Mouse (Mus musculus) heart, postnatal 10 days (tissue): Measurements from ENCODE around the gene Foxp4. TPM values are rescaled to one million over a fixed set of nuclear protein-coding genes. Genes with fewer than 3 reads are reported as not detected.

Experiments used
- DNase-seq, 2 experiments: peaks; one replicate each; pipeline ENCODE4 v3.0.0; 2021
- intact Hi-C: fragments of 180-260 bp; cut with DNase I; formaldehyde crosslinking; loops from one replicate; pipeline ENCODE4 v1.15.1; 2025
- total RNA-seq, 2 experiments: library from RNA; stranded (reverse); gene quantifications; 2 replicates each; pipeline ENCODE4 v1.2.3; 2021

Foxp4 gene
- total RNA-seq = 10 to 100 TPM; 12.3 to 15.9 TPM

DNA sequence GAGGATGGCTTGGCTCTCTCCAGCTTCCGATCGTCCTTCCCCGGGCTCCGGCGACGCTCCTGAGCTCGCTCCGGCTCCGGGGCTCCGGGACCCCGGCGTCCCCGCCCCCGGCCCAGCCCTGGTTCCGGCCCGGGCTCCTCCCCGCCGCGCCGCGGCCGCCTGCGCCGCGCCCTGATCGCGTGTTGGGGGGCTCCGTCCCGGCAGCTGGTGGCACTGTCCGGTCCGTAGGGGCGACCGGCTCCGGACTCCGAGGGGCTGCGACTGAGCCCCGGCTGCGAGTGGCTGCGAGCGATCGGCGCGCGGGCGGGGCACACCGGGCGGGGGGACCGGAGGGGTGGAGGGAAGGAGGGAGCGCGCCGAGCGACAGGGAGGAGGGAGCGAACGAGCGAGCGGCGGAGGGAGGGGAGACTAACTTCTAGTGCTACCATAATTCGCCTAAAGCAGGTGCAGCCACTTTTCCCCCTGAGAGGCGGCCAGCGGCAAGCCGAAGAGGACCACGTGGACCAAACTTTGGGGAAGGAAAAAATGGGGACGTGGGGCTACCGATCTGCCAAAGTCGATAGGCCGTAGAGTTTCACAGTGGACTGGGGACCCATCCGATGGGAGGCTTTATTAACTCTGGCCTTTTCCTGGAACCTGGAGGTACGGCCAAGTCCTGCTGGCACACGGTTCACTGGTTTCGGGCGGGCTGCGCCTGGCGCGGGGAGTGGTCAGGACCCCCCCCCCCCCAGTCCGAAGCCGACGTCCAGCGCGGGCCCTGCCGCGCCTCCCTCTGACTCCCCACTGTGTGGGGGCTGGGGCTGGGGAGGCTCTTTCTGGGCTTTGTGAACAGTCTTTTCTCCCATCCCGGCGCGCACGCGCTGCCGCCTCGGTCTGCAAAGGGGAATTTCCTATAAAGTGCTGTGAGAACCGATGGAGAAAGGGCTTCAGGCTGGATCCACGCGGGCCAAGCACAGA is at the start of gene Foxp4:
Foxp4 (minus strand) TSS at position 263 of the 957 bp plus-strand sequence.
- DNase-seq = peak; percentile 89 to 91
- intact Hi-C loops = loop anchor here (2.0 to 5.0 kb wide), 4 partner anchors 46 to 132 kb away; no protein-coding TSS in a partner anchor

DNA sequence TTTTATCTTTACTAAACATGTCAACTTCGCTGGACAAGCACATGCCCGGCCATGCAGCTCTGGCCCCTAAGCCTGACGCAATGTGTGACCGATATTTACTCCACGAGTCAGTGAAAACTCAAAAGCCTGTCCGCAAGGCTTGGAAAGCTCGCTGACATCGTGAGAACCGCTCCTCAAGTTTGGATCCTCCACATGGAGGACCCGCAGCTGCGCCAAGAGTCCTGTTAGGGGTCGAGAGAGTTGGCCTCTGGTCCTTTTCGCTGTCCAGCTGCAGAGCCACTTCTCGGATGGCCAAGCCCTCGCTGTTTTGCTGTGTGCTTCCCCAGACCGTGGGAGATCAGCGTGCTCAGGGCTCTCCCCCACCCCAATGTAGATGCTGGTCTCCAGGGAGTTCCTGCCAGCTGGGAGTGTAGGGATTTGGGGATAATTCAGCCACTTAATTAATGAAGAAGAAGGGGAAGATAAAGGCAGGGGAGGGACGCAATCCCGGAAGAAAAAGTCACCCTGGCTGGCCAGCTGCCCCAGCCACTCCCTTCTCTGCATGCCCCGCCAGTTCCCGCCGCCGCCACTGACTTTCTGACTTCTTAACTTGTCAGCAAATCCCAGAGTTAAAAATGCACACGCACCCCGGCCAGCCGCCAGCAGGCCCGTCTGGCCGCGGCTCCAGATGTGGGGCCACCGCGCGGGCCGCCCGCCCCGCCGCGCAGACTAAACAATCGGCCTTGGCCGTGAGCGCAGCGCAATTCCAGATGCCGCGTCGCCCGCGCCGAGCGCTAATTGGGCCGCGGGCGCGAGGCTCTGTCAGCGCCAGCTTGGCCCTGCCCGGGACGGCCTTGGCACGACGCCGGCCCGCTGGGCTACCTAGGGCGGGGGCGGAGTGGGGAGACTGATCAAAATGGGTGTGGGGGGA is 49.4 kb upstream of the Foxp4 start:
- intact Hi-C loops = loop anchor here (2.0 kb wide), 1 partner anchor 27 kb away; no protein-coding TSS in a partner anchor
- DNase-seq = peak; percentile 85 to 87

DNA sequence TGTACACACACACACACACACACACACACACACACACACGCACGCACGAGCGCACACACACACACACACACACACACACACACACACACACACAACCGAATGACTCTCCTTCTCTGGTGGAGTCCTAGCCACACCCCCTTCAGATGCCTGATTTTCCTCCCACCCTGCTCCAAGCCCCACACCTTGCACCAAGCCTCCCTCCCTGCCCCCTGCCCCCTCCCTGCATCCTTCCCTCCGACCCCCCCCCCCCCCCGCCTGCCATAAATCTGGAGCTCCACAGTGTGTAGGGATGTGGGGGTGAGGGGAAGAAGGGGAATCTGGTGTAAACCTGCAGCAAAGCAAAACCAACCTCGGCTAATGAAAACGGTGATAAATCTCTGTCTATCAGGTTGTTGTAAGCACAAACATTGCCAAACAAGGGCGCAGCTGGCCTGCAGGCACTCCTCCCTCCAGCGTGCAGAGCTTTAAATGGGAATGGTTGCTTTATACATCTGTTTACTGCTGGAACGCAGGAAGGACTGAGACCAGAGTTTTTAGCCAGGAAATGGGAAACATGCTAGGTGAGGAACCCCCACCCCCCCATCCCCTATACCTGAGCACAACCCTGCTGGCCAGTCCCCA is 41.5 kb upstream of the Foxp4 start:
- intact Hi-C loops = no loop called here
- DNase-seq = no peak

DNA sequence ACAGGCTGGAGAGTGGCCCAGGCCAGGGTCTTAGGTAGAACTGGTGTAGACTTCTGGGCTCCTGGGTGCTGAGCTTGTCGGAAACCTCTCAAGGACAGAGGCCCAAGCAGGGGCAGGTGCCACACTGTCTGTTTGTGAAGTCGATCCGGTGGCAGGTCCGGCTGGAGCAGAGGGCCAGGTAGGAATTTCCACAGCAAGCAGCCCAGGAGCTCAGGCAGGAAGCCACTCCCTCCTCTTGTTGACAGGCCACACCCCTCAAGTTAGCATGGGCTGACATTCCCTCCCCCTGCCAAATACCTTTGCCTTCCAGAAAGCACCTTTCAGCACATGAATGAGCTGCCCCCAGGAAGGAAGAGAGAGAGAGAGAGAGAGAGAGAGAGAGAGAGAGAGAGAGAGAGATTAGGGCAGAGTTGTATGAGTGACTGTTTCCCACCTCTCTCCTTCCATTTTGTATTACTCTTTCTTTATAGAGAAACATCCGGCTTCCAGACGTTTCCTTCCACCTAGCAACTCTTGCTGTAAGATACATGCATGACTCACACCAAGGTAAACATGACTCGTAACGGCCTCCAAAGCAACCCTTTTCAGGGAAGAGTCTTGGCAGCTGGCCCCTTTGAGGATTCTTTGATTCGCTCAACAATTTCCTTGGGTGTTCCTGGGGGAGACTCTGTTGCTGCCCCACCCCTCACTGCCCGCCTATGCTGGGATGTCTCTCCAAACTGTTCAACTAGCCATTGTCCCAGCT is 33.8 kb upstream of the Foxp4 start:
- DNase-seq = no peak
- intact Hi-C loops = no loop called here

DNA sequence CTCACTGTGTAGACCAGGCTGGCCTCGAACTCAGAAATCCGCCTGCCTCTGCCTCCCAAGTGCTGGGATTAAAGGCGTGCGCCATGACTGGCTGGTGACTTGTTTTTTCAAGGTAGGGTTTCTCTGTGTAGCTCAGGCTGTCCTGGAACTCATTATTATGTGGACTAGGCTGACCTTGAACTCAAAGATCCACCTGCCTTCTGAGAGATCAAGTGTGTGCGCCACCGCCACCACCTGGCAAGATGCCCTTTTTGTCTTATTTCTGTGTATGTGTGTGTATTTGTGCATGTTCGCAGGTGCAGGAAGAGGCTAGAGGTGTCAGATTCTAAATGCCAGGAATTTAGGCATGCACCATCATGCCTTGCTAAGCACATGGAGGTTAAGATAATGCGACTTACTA is 32.0 kb upstream of the Foxp4 start:
- intact Hi-C loops = no loop called here
- DNase-seq = no peak

DNA sequence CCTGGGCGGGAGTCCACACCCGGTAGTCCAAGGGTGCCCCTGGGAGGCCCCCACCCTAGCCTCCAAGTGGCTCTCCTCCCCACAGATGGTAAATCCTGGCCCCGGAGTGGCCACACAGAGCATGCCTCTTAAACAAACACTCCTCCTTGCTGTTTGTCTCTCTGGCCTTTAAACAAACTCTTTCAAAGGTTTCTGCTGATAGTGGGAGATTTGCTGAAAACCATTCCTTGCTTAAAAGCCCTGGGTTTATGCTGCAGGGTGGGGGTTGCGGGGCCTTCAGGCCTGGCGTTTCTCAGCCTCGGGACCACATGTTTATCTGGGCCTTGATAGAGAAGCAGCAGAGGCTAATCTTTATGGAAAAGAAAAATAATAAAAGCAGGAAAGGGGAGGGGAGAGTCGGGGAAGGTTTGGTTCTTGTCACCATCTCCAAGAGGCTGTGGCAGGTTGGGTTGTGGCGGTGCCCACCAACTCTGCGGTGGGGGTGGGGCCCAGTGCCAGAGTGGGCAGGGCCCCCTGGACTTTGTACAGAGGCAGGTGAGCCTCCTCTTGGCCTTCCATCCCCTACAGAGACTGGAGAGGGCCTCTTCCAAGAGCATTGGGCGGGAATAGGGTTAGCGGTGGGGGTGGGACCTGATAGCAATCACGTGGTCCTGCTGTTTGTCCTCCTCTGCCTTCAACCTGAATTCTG is 30.8 kb upstream of the Foxp4 start:
- intact Hi-C loops = no loop called here
- no peak for DNase-seq

DNA sequence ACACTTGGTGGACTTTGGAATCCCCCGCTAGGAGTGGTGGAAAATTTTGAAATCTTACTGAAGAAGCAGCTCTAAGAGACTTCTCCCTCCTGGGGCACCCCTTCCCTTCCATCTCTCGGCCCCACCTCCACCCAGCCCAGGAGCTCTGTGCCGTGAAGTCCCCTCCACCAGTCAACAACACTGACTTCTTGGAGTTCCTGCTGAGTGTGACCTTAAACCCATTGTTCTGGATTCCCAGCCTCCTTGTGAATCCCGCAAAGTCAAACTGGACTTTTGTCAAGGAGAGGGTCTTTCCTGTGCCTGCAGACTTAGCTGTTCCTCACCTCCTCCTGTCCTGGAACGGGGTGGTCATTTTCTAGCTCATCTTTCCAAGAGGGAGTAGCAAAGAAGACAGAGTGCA is 28.8 kb upstream of the Foxp4 start:
- no peak for DNase-seq
- intact Hi-C loops = no loop called here

DNA sequence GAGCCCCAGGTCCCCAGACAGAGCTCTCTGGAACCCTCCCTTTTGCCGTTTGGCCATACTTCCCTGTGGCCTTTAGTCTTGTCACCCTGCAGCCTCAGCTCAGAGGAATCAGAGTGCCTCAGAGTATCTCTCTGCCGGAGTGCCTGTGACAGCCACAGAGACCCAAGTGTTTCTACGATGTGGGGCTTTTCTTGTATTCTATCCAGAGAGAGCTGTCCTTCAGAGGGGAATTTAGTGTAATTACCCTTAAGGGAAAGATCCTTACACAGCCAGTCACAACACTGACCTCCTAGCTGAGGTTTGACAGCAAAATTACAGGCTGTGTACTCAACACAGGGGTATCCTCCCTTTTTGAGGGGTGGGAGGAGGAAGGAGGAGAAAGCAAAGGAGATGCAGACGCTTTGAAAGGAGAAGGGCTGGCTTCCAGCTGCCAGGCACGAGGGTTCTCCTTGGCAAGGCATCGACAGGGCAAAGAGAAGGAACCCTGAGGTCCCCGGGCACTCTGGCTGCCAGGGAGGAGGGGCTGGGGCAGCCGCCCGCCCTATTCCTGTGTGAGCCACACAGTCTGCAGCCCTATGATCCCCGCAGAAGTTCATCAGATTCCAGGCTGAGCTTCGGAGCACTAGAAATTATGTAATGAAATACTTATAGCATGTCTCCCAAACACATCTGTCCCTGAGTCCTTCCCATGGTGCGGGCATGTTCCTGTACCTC is 28.1 kb upstream of the Foxp4 start:
- intact Hi-C loops = no loop called here
- no peak for DNase-seq

DNA sequence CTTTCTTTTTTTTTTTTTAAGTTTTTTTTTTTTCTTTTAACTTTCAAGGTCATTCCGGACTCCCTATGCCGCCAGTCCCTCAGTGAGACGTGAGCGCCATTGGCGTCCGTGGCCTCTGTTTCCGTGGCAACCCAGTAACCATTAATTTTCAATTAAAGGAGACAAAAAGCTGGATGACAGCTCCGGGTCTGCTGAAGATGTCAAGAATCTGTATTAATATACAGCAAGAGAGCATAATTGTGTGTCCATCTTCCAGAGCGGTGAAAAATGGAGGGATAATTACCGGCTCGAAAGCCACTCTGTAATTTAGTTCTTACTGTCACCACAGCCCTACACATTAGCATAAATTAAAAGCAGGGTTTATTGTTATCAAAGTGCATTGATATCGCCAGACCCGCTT is 27.0 kb upstream of the Foxp4 start:
- DNase-seq = no peak
- intact Hi-C loops = no loop called here

DNA sequence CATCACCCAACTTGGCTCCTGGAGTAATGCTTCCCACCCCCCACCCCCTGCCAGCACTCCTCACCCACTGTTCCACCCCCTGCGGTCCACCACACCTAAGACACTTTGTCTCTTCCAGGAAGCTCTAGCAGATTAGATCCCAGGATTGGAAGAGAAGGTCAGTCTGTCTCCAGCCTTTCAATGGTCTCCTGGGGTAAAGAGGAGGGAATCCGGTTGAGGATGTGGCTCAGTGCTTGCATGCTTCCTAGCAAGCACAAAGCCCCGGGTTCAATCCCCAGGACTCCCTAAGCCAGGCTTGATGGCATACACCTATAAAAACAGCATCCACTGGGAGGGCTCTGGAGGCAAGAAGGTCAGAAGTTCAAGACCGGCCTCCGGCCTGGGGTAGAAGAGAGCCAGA is 26.4 kb upstream of the Foxp4 start:
- intact Hi-C loops = no loop called here

DNA sequence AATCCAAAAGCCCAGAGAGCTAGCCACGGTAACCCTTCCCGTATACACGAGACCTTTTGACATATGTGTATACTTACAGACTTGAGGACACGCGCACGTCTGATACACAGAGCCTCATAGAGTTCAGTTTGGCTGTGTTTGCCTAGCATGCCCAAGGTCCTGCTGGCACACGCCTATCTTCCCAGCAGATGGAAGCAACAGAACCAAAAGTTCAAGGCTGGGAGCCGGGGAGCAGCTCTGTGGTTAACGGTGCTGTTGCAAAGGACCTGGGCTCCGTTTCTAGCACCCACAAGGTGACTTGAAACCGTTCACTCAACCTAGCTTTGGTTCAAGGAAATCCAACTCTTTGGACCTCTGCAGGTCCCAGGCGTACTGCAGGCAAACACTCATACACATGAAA is 25.0 kb upstream of the Foxp4 start:
- intact Hi-C loops = no loop called here
- no peak for DNase-seq

More for the DNA sequence above, 26.4 kb upstream of the Foxp4 start:
- DNase-seq = no peak

DNA sequence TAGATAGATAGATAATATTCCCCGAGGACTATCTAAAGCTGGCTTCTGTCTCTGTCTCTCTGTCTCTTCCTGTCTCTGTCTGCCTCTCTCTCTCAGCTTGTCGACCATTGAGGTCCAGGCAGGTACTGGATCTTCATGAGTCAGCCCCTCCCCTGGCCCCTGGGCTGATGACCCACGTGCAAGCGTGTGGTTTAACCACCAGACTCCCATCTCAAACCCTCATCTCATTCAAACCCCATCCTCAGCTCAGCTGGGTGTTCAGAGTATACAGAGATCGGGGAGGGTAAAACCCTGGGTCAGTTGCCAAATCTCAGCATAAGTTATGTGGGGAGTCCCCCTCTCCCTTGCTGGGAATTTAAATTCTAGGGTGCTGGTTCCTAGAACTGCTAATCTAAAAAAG is 24.3 kb upstream of the Foxp4 start:
- no peak for DNase-seq
- intact Hi-C loops = no loop called here

DNA sequence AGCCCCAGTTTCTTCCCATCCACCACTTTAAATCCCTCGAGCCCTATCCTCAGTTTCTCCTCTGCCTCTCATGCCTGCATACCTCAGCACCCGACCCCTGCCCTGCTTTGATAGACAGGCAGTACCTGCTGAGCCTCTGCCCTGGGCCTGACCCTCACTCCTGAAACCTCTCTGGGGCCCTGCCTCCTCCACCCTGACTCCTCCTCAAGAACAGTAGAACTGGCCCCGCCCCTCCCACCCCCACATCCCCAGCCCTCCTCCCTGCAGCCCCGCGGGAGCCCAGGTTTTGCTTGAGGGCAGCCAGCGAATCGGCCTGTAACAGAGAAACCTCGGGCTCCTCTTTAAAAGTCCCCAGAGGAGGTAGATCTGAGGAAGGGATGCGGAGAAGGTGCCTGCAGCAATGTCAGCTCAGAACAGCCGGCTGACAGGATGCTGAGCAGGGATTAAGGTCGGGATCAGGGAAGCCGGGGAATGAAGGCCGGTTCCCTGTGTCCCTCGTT is 22.5 kb upstream of the Foxp4 start:
- intact Hi-C loops = no loop called here

DNA sequence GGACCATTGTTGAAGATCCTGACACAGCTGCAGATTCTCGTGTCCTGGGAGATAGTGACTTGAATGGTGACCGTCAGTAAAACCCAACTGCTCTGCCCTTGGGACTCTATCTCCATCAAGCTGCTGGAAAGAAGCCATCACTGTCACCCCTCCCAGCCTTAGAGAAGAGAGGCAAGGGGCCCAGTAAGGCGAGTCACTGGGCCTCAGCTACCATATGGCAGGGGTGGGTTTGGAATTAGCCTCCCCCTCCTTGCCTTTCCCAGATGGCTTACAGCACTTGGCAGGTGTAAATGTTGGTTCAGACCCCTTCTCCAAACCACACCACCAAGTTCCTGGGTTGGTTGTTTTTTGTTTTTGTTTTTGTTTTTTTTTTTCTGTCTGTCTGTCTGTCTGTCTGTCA is 21.7 kb upstream of the Foxp4 start:
- intact Hi-C loops = no loop called here
- DNase-seq = no peak

More for the DNA sequence above, 22.5 kb upstream of the Foxp4 start:
- DNase-seq = no peak

DNA sequence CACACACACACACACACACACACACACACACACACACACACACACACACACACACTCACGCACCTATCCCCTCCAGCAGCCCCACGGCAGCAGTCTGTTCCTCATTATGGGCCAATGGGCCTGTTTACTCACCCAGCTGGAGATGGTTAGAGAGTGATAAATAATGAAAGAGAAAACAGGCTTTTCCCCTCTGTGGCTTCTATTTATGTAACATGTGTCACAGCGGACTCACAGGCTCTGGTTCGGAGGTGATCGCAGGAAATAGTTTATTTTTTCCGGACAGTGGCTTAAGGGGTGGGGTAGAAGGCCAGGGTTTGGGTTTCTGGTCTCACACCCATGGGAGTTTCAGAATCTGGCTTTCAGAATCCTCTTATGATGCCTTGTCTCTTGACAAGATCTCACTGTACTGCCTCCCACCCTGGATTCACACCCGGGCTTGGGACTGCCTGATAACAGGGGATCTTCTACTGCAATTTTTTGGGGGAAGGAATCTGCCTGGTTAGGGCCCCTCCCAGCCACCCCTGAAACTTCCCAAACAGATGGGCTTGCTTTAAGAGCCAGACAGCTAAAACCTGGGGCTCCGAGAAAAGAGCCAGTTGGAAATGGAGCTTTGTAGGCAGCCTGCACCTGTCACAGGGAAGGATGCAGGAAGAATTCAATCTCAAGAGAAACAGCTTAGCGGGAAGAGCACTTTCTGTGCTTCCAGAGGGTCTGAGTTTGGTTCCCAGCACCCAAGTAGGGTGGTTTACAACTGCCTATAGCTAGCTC is 18.8 kb upstream of the Foxp4 start:
- intact Hi-C loops = no loop called here
- no peak for DNase-seq

DNA sequence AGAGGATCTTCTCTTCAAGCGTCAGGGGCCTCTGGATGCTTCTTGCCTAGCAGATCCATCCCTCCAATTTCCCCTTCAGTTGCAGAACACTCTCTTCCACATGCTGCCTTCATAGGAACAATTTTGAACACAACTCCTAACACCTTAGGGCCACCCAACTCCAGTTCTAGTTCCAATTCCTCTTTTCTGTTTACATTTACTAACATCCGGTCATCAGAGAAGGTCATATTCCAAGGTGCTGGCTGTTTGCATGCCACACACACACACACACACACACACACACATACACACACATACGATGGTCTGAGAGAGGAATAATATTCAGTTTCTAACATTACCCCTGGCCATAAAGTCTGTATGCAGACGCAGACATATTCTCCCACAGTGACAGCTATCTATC is 17.6 kb upstream of the Foxp4 start:
- intact Hi-C loops = no loop called here
- no peak for DNase-seq

DNA sequence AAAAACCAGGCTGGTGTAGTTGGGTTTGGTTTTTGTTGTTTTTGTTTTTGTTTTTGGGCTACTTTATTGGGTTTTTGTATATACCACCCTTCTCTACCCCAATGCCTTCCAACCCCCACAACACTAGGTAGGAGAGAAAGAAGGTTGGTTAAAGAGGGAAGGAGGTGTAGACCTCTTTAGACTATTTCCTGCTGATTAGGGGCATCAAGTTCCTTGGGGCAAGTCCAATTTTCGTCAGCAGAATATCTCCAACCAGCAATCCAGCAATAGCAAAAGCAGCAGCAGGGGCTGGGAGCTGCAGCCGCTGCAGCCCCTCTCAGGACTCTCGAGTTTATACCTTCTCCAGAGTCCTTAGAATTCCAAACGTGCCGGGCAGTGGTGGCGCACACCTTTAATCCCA is 14.4 kb upstream of the Foxp4 start:
- intact Hi-C loops = no loop called here
- no peak for DNase-seq
